Mouse (Mus musculus) embryonic fibroblast, embryonic 13.5 days (primary cell): Measurements from ENCODE around the gene Srrm3.

ENCODE experiments used
- CTCF ChIP-seq: IDR thresholded peaks from 2 replicates; pipeline ENCODE4 v1.5.1; 2011; ENCODE audit warnings: mild to moderate bottlenecking, control low read depth, low read length, moderate library complexity, borderline replicate concordance; ENCODE audit not compliant: insufficient read depth
- POLR2A ChIP-seq: IDR thresholded peaks from 2 replicates; pipeline ENCODE4 v1.6.1; 2011; ENCODE audit warnings: low read depth, mild to moderate bottlenecking, control low read depth, low read length, moderate library complexity

DNA sequence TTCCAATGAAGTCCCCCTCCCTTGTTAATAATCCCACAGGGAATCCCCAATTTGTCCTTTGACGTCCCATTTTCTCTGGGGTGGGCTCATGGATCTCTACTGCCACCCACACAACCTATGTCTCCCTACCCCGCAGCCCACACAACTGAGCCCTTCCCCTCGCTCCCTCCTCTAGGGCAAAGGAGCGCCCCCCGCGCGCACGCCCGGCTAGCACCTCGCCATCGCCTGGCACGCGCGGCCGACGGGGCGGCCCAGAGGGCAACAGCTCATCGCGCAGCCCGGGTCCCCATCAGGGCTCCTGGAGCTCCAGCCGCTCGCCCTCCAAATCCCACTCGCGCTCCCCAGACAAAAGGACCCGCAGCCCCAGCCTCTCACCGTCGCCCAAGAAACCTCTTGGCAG, 62.0 kb downstream of the Srrm3 start:
- TF ChIP-seq CTCF (no peak), POLR2A (no peak)
